Mouse (Mus musculus) cerebellum, adult 2 months (tissue): ENCODE measurements around the gene Hdx.

Experiments
- CTCF ChIP-seq: fragments of 200-500 bp; IDR thresholded peaks from 2 replicates; pipeline ENCODE4 v1.5.1; 2011; ENCODE audit warnings: low read depth, mild to moderate bottlenecking, control low read depth, low read length, moderate library complexity, borderline replicate concordance; ENCODE audit not compliant: insufficient read depth
- POLR2A ChIP-seq: fragments of 200-500 bp; IDR thresholded peaks from 2 replicates; pipeline ENCODE4 v1.6.1; 2011; ENCODE audit warnings: low read length, control low read depth, borderline replicate concordance; ENCODE audit not compliant: insufficient read depth

- TF ChIP-seq CTCF (no peak), POLR2A (no peak)
Measured at GRCm38 (mm10) chrX:111640616-111641015, 56.3 kb downstream of the Hdx start.
